Mouse (Mus musculus) liver, embryonic 13.5 days (tissue): Measurements from ENCODE around the gene Psmd7. TPM values are rescaled to one million over a fixed set of nuclear protein-coding genes. Genes with fewer than 3 reads are reported as not detected.

Experiments
- microRNA counts: library from miRNA; unstranded; fragments of <30 nt; microRNA quantifications from one replicate; lab custom pipeline; 2016
- microRNA-seq: library from miRNA; unstranded; fragments of <30 nt; microRNA quantifications from one replicate; pipeline ENCODE4, GENCODE M21; 2016
- polyA plus RNA-seq: library from polyadenylated mRNA; unstranded; fragments of >200 nt; fragmentation: Nextera tagmentation; extraction: Ambion mirVana; gene quantifications from 2 replicates; pipeline ENCODE4 v1.2.1, GENCODE M21; 2015

Psmd7 gene
- polyA plus RNA-seq, 1 experiment from 2014 or later = 209 TPM

MicroRNA genes within 50 kb of the gene (microRNA counts, 519-probe panel; counts per million panel counts)
- microRNA mmu-miR-140 (lab: Ali Mortazavi, UCI) = 4,242 counts per million, percentile 36 among the panel's probes with 10 or more counts

Small RNA genes lying within 50 kb of the gene (microRNA-seq; reads per million reads assigned to microRNA genes)
- gene Mir140 = 4,910 reads per million, percentile 89 among the genes with 10 or more reads in this experiment

Other genes with a start within 250 kb of the Psmd7 start
- gene Nqo1, start 185.3 kb downstream of the Psmd7 start, polyA plus RNA-seq = 17.8 and 19.7 TPM in 2 replicates
- 47.8 and 52.0 TPM in 2 replicates for gene Nob1, start 163.4 kb downstream of the Psmd7 start, polyA plus RNA-seq
- gene Wwp2, start 152.1 kb downstream of the Psmd7 start, polyA plus RNA-seq = 27.7 and 35.0 TPM in 2 replicates